Mouse (Mus musculus) heart, postnatal 25 days (tissue): Measurements from ENCODE around the gene Bpifb6. TPM values are rescaled to one million over a fixed set of nuclear protein-coding genes. Genes with fewer than 3 reads are reported as not detected.

Experiments used
- DNase-seq: peaks from one replicate; pipeline ENCODE4 v3.0.0; 2022; ENCODE audit warnings: low spot score
- intact Hi-C: fragments of 180-260 bp; cut with DNase I; formaldehyde crosslinking; loops from one replicate; pipeline ENCODE4 v1.15.1; 2025
- total RNA-seq, 2 experiments: library from RNA; stranded (reverse); gene quantifications; 2 replicates each; pipeline ENCODE4 v1.2.3; 2021

Gene Bpifb6
- total RNA-seq, 2 experiments from 2014 or later: not detected

DNA sequence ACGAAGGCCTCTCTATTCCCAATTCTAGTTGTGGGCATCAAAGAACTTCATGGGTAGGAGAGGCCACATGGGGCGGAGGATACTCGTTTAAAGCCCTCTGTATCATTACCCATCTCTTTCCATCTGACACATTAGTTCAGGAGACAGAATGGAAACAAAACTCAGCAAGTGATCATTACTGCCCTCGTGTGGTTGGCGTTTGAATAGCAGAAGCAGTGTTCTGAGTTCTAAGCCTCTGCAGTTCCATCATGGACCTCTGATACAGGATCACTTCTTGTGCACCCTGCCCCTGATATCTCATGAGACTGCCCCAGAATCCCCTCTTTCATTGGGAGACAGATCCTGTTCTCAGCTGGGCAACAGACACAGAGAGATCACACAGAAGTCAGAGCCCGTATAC is 52.7 kb downstream of the Bpifb6 start:
- DNase-seq: no peak
- intact Hi-C loops: no loop called here

DNA sequence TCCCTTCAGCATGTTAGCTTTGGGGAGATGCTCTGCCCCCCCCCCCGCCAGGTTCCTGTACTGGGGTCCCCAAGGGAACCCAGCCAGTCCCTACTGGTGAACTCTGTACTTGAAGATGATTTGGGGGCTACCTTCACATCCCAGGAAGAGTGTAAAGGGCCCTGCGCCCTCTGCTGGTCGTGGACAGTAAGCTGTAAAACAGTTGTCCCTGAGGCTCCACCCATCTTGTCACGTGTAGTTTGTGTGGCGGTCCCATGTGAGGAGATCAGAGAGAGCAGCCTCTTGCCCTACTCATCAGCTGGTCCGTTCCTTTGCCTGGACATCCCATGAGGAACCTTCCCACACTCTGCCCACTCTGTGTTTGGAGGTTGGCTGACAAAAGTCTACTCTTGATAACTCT is 53.6 kb downstream of the Bpifb6 start:
- intact Hi-C loops: no loop called here
- no peak for DNase-seq

Other genes starting within 250 kb of the Bpifb6 start
- not detected for gene Dnmt3c, start 203.7 kb upstream of the Bpifb6 start, total RNA-seq
- gene Mapre1, start 159.1 kb upstream of the Bpifb6 start, total RNA-seq: 10 to 100 TPM; 57.8 to 60.0 TPM
- gene Efcab8, start 120.5 kb upstream of the Bpifb6 start, total RNA-seq: not detected
- gene Sun5, start 29.3 kb upstream of the Bpifb6 start, total RNA-seq: not detected
- not detected for gene Bpifb2, start 25.3 kb upstream of the Bpifb6 start, total RNA-seq
- not detected for gene Bpifb3, start 17.8 kb downstream of the Bpifb6 start, total RNA-seq
- not detected for gene Bpifb4, start 37.8 kb downstream of the Bpifb6 start, total RNA-seq
- not detected for gene Bpifa6, start 74.6 kb downstream of the Bpifb6 start, total RNA-seq
- not detected for gene Bpifa2, start 107.9 kb downstream of the Bpifb6 start, total RNA-seq
- gene Bpifa3, start 229.9 kb downstream of the Bpifb6 start, total RNA-seq: not detected
- gene Bpifa1, start 242.5 kb downstream of the Bpifb6 start, total RNA-seq: not detected